Mouse (Mus musculus) hindbrain, postnatal 0 days (tissue): ENCODE data around the gene Zbtb5. TPM values are rescaled to one million over a fixed set of nuclear protein-coding genes. Genes with fewer than 3 reads are reported as not detected.

ENCODE experiments used
- ATAC-seq: fragments of 200-750 bp; cut with Nextera tagmentation; 2 replicates; pipeline ENCODE4 v1.8.0; 2017; ENCODE audit warnings: mild to moderate bottlenecking, moderate TSS enrichment, moderate library complexity
- DNase-seq: peaks from one replicate; pipeline ENCODE4 v3.0.0-alpha.2; 2015; ENCODE audit warnings: low spot score
- H3K27ac ChIP-seq: fragments of 300-500 bp; sonication (generic); 2 replicates; pipeline ENCODE4 v1.5.1; 2014; ENCODE audit warnings: mild to moderate bottlenecking
- H3K27me3 ChIP-seq: fragments of 300-500 bp; sonication (generic); 2 replicates; pipeline ENCODE4 v1.6.1; 2014; ENCODE audit warnings: low read length, mixed read lengths; ENCODE audit not compliant: insufficient read depth
- H3K36me3 ChIP-seq: fragments of 300-500 bp; sonication (generic); 2 replicates; pipeline ENCODE4 v1.6.1; 2014; ENCODE audit warnings: low read length, mixed read lengths; ENCODE audit not compliant: insufficient read depth
- H3K4me1 ChIP-seq: fragments of 300-500 bp; sonication (generic); 2 replicates; pipeline ENCODE4 v1.6.1; 2014; ENCODE audit warnings: antibody characterized with exemption, low read length, mixed read lengths; ENCODE audit not compliant: insufficient read depth
- H3K4me2 ChIP-seq: fragments of 300-500 bp; sonication (generic); 2 replicates; pipeline ENCODE4 v1.6.1; 2014; ENCODE audit warnings: low read depth, mild to moderate bottlenecking, low read length, moderate library complexity, mixed read lengths
- H3K4me3 ChIP-seq: fragments of 300-500 bp; sonication (generic); 2 replicates; pipeline ENCODE4 v1.5.1; 2014; ENCODE audit warnings: low read length
- H3K9ac ChIP-seq: fragments of 300-500 bp; sonication (generic); replicated peaks from 2 replicates; pipeline ENCODE4 v1.6.1; 2014; ENCODE audit warnings: mild to moderate bottlenecking, low read length, moderate library complexity, mixed read lengths
- H3K9me3 ChIP-seq: fragments of 300-500 bp; sonication (generic); 2 replicates; pipeline ENCODE4 v1.6.1; 2016; ENCODE audit warnings: low read length, mixed read lengths
- CTCF ChIP-seq: IDR thresholded peaks from 2 replicates; pipeline ENCODE4 v1.5.1; 2016; ENCODE audit warnings: antibody characterized with exemption, control low read depth, low read depth
- WGBS: fragments of 180-500 bp; shearing (Covaris S2); extraction: QIAGEN DNeasy Blood & Tissue Kit; methylation state at CpG from one replicate; pipeline ENCODE4 v1.1.7; 2014; 5-methylcytosine and 5-hydroxymethylcytosine counted together
- polyA plus RNA-seq: library from polyadenylated mRNA; unstranded; fragments of >200 nt; fragmentation: Nextera tagmentation; extraction: Ambion mirVana; gene quantifications from 2 replicates; pipeline ENCODE4 v1.2.1, GENCODE M21; 2015
- total RNA-seq: library from RNA; depleted of rRNA; stranded (reverse); fragments of >200 nt; gene quantifications from 2 replicates; pipeline ENCODE4 v1.2.3, GENCODE M21; 2014

Zbtb5 gene
- total and polyA plus RNA-seq, 2 experiments from 2014 or later: 29.5 to 42.1 TPM

DNA sequence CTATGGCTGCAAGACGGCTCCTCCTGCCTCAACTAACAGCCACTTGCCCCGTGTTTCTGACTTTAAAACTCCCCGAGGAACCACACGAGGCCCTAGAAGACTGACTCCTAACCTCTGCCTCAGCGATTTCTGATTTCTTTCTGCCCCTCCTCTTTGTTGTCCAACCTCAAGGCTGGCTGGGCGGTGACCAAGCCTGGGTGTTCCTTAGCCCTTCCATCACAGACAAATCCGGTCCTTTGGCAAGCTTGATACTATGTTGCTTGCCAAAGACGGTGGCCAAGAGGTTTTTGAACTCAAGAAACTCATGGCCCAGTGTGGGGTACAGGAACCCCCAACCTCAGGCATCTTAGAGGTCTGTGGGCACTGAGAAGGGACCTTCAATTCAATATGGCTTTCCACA lies 37.9 kb downstream of the Zbtb5 start:
- WGBS: 72% methylated on average over 8 of the region's 8 CpGs
- Histone ChIP-seq H3K27me3 (no peaks in the 10 kb centered on the region), H3K4me3 (no peak overlapping the region), H3K9ac (no peak overlapping the region), H3K4me2 (no peak overlapping the region), H3K27ac (no peak overlapping the region), H3K9me3 (no peaks in the 10 kb centered on the region), H3K4me1 (peaks cover 3% of the 10 kb centered on the region), H3K36me3 (no peaks in the 10 kb centered on the region)
- ATAC-seq: no peak
- TF ChIP-seq CTCF: no peak
- no peak for DNase-seq

GRCm38 (mm10) chr4:44973871-44974270 lies 38.3 kb downstream of the Zbtb5 start:
- H3K27me3 ChIP-seq: no peaks in the 10 kb centered on the region
- H3K4me2 ChIP-seq: peak overlapping the region; percentile 35
- no peak overlapping the region for H3K4me3 ChIP-seq
- 0 out of 2 replicates have a peak overlapping the region, but pooled peaks have one; percentile 24 for H3K9ac ChIP-seq
- no peaks in the 10 kb centered on the region for H3K36me3 ChIP-seq
- peaks cover 3% of the 10 kb centered on the region for H3K4me1 ChIP-seq
- ATAC-seq (peak; percentile 44), DNase-seq (no peak)
- H3K9me3 ChIP-seq: no peaks in the 10 kb centered on the region
- 57% methylated on average over 13 of the region's 14 CpGs for WGBS
- TF ChIP-seq CTCF: no peak
- H3K27ac ChIP-seq: peak overlapping the region; percentile 26; the same call in 1 of the 2 replicates

- TF ChIP-seq CTCF: peak; percentile 96
- peaks cover 3% of the 10 kb centered on the region for H3K4me1 ChIP-seq
- peak overlapping the region; percentile 35 for H3K4me2 ChIP-seq
- WGBS: 12% methylated on average over 9 of the region's 9 CpGs
- no peaks in the 10 kb centered on the region for H3K9me3 ChIP-seq
- DNase-seq (peak; percentile 90), ATAC-seq (peak; percentile 81)
- no peaks in the 10 kb centered on the region for H3K36me3 ChIP-seq
- no peak overlapping the region for H3K4me3 ChIP-seq
- H3K27ac ChIP-seq: peak overlapping the region; percentile 26; the same call in 1 of the 2 replicates
- 0 out of 2 replicates have a peak overlapping the region, but pooled peaks have one; percentile 24 for H3K9ac ChIP-seq
- no peaks in the 10 kb centered on the region for H3K27me3 ChIP-seq
Observed at GRCm38 (mm10) chr4:44973450-44973849, 38.8 kb downstream of the Zbtb5 start.

DNA sequence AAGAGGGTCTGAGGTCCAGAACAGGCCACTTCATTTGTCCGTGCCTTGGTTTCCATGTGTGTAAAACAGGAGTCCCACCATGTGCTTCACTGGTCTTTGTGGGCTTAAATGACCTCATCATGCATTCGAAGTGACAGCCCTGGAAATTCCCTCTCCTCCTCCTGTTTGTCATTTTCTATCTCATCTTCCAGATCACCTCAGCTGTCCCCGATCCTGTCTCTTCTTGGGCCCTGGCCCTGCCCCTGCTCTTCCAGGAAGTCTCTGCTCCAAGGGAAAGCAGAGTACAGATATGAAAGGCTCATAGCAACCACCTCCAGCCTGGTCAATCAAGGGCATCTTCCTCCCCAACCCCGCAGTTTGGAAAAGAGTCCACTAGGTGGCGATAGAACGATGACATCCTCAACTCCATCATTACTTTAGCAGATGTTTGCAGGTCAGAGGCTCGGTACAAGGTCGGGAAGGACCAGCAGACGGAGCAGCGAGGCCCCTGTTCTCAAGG lies 41.6 kb downstream of the Zbtb5 start:
- Histone ChIP-seq H3K4me3 (no peak overlapping the region), H3K9me3 (no peaks in the 10 kb centered on the region), H3K9ac (no peak overlapping the region), H3K4me1 (peaks cover 3% of the 10 kb centered on the region), H3K27ac (no peak overlapping the region), H3K4me2 (no peak overlapping the region), H3K36me3 (no peaks in the 10 kb centered on the region), H3K27me3 (no peaks in the 10 kb centered on the region)
- WGBS: 19% methylated on average over 10 of the region's 10 CpGs
- DNase-seq (peak; percentile 66), ATAC-seq (no peak)
- peak; percentile 82 for TF ChIP-seq CTCF

GRCm38 (mm10) chr4:44970056-44970455 lies 42.2 kb downstream of the Zbtb5 start:
- H3K36me3 ChIP-seq: no peaks in the 10 kb centered on the region
- no peak for TF ChIP-seq CTCF
- H3K4me3 ChIP-seq: no peak overlapping the region
- DNase-seq (no peak), ATAC-seq (no peak)
- H3K27ac ChIP-seq: no peak overlapping the region
- no peaks in the 10 kb centered on the region for H3K9me3 ChIP-seq
- no peak overlapping the region for H3K9ac ChIP-seq
- 92% methylated on average over 7 of the region's 7 CpGs for WGBS
- H3K4me1 ChIP-seq: peaks cover 3% of the 10 kb centered on the region
- H3K27me3 ChIP-seq: no peaks in the 10 kb centered on the region
- H3K4me2 ChIP-seq: no peak overlapping the region

GRCm38 (mm10) chr4:44967402-44967801 lies 44.8 kb downstream of the Zbtb5 start:
- Histone ChIP-seq H3K36me3 (no peaks in the 10 kb centered on the region), H3K9ac (no peak overlapping the region), H3K4me2 (no peak overlapping the region), H3K9me3 (no peaks in the 10 kb centered on the region), H3K4me1 (no peaks in the 10 kb centered on the region), H3K27me3 (no peaks in the 10 kb centered on the region), H3K4me3 (no peak overlapping the region), H3K27ac (no peak overlapping the region)
- ATAC-seq: no peak
- no peak for TF ChIP-seq CTCF
- WGBS: 83% methylated on average over 8 of the region's 8 CpGs
- DNase-seq: no peak

DNA sequence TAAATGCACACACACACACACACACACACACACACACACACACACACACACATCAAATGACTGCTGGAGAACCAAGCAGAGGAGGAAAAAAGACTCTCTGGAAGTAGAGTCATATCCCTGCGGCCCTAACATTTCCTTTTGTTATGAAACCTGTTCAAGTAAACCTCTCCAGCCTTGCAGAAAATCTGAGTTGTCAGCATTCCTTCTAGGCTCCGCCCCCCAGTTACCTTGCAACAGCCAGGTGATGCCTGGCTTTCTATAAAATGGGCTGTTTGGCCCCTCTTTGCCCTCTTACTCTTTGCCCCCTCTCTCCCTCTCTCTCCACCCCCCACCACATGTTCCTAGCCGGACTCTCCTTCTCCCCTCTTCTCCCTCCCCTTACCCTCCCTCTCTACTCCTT lies 46.5 kb downstream of the Zbtb5 start:
- H3K27ac ChIP-seq: no peak overlapping the region

More for the DNA sequence above, 46.5 kb downstream of the Zbtb5 start:
- Histone ChIP-seq H3K4me3 (no peak overlapping the region), H3K36me3 (no peaks in the 10 kb centered on the region), H3K4me2 (no peak overlapping the region), H3K4me1 (no peaks in the 10 kb centered on the region), H3K9me3 (no peaks in the 10 kb centered on the region), H3K27me3 (no peaks in the 10 kb centered on the region), H3K9ac (no peak overlapping the region)
- DNase-seq (no peak), ATAC-seq (no peak)
- 89% methylated on average over 3 of the region's 3 CpGs for WGBS
- no peak for TF ChIP-seq CTCF
